Mouse (Mus musculus): ENCODE measurements around the gene Slc34a1.

The Slc34a1 gene

DNA sequence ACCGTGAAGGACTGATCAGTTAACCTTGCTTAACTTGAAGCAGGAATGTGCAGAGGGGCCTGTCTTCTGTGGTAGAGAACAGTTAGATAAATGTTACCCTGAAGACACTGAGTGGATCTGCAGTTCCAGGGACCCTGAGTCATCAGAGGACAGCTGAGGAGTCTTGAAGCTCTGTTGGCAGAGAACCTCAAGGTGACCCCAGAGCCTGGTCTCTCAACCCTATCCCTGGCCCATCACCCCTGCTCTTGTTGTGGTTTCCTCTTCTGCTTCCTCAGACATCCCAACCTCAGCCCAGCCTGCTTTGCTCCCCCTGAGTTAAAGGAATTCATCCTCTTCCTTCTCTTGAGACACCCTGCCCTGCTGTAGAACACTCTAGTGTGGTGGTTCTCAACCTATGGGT, at the start of gene Slc34a1:
TSS of gene Slc34a1 (plus strand) at position 100 of the 400 bp plus-strand sequence.
- no peak for DNase-seq (ENCODE audit: low spot score)

DNA sequence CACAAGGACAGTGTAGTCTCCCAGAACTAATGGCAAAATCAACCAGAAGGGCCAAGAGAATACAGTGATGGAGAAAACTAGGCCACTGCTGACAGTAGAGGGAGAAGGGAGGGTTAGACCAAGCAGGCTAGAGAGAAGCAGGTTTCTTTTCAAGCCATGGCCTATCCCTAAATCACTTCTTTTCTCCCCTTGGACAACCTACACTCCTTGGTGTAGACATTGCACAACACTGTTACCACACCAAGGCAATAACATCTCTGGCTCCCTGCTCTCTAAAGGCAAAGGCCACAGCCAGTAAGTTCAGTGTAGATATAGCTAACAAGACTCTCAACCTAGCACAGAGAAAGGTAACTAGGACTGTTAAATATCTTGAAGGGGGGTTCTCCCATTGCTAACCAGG, 36.8 kb upstream of the Slc34a1 start:
- no peak for DNase-seq (ENCODE audit: low spot score)

DNA sequence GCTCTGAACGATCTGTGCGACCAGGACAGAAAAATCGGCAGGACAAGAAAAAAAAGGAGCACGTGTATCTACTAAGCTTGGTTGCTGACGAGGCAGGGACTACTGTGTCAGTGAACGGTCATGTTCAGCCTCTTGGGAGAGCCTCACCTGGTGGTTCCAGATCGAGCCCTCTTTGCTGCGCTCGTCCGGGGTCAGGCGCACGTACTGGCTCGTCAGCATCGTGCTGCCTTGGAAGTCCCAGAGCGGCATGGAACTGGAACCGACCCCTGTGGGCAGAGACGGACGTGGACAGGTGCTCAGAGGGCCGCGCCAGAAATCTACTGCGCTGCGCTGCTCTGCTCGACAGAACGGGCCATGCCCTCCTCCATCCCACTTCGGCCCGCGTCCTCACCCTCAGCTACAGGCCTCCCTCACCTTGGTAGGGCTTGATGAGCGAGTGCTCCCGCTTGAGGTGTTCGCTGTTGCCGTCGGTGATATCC, 36.0 kb upstream of the Slc34a1 start:
- DNase-seq (ENCODE audit: low spot score) = no peak

DNA sequence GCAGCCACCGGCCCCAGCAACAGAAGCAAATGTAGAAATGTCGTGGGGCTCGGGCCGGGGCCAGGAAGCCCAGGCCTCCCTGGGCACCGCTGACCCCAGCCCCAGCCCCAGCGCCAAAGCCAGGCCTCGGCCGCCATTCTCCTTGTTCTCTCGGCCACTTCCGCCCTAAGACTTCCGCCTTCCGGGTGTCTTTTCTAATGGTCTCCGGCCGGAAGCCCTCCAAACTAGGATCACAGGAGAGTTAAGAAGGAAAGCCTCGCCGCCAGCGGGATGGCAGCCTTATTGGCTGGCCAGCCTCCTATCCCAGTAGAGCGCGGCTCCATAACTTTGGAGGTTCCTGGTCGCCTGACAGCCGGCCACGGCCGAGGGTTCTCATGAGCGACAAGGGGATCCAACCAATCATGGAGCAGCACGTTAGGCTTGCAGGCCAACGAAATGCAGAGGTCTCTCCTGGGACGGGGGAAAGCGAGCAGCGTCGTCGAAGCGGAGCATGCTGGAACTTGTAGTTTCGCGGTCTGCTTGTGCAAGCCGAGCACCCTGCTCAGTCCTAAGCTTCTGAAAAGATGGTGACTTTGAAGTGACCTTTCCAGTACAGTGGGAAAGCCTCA, 35.4 kb upstream of the Slc34a1 start, which contains the start of gene Lman2:
TSS of gene Lman2 (minus strand) at position 331 of the 608 bp plus-strand sequence.
- DNase-seq (ENCODE audit: low spot score) = peak; percentile 91

DNA sequence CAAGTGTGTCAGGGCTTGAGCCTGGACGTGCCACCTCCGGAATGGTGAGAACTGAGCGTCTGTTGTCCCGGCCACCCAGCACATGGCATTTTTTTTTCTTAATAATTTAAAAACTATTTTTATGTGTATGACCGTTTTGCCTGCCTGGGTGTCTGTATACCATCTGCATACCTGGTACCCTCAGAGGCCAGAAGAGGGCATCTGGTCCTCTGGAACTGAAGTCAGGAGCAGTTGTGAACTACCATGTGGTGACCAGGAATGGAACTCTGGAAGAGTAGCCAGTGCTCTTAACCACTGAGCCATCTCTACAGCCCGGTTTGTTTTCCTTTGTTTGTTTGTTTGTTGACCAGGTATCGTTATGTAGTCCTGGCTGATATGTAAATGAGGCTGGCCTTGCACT, 29.6 kb upstream of the Slc34a1 start:
- DNase-seq (ENCODE audit: low spot score) = no peak

DNA sequence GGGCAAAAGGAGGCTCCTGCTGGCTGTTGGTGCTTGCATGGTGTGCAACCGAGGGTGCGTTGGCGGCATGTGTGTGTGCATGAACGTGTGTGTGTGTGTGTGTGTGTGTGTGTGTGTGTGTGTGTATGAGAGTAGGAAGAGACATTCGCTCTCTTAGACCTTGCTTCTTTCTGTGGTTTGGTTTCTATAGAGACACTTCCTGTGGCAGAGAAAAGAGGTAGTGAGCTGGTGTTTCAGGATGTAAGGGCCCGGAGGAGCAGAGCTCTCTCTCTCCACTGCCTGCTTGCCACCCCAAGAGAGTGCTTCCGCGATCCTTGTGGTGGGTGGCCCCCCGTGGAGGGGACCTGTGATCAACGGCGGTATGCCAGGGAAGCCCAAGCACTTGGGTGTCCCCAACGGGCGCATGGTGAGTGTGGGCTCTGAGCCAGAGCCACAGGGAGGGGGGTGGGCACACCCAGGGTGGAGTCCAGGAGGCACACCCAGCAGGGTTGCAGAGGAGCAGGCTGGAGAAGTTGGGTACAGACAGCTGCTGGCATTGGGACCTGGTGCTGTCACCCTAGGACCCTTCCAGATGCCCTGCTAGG, 28.4 kb upstream of the Slc34a1 start, which contains the start of gene Rgs14:
TSS of gene Rgs14 (plus strand) at position 202 of the 584 bp plus-strand sequence.
- DNase-seq (ENCODE audit: low spot score) = no peak

DNA sequence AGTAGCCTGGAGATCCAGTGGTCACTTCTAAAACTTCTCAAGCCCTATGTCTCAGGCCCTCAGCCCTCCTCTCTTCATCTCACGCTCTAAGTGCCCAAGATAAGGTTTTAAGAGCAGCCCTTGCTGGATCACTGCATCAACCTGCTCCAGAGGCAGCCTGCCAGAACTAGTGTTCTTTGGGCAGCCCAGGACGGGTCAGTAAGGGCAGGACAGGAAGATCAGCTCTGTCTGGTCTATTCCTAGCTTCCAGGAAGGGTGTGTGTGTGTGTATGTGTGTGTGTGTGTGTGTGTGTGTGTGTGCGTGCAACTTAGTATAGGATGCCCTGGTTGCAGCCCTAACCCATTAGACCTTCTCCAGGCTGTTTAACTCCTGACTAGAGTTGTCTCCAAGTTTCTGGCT, 27.8 kb upstream of the Slc34a1 start:
- no peak for DNase-seq (ENCODE audit: low spot score)

DNA sequence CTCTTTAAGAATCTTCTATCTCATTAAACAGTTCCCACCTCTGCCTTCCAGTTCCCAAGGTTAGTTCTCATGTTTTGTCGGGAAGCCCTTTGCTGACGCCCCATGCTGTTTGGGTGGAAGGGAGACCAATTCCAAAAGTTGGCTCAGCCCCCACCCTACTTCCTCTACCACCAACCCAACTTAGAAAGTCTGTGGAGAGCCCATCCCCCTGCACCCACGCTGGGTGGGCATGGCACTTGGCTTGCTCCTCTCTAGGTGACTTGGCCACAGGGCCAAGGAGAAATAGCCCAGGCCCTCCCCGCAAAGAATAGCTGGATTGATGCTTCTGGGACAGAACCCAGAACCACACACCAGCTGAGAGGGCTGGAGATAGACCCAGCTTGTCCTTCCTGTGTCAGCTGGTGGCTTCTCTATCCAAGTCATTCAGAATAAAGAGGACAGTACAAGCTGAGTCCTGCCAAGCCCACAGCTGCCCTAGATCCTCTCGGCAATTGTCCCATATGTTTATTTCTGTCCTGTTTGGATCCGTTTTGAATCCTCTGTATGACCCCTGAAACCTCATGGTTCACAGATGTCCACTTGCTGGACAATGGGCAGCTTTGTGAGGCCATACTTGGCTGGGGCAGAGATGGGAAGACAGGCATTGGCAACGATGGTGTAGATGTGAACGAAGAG, 26.8 kb upstream of the Slc34a1 start:
- no peak for DNase-seq (ENCODE audit: low spot score)

DNA sequence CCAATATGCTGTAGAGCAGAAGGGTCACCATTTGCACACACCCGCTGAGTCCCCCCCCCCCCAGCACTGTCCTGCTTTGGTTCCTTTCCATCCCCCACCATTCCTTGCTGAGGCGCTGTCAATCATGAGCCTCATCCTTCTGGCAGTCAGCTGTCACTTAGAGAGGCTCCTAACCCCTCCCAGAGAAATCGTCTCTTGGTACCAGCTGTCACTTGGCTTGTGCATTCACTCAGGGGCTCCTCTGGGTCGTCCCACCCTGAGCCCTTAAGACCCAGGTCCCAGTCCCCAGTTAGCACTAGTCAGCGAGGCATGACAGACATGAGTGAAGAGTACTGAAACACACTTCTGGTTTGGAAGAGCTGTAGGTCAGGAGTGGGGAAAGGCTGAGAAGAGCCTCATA, 26.2 kb upstream of the Slc34a1 start:
- no peak for DNase-seq (ENCODE audit: low spot score)

DNA sequence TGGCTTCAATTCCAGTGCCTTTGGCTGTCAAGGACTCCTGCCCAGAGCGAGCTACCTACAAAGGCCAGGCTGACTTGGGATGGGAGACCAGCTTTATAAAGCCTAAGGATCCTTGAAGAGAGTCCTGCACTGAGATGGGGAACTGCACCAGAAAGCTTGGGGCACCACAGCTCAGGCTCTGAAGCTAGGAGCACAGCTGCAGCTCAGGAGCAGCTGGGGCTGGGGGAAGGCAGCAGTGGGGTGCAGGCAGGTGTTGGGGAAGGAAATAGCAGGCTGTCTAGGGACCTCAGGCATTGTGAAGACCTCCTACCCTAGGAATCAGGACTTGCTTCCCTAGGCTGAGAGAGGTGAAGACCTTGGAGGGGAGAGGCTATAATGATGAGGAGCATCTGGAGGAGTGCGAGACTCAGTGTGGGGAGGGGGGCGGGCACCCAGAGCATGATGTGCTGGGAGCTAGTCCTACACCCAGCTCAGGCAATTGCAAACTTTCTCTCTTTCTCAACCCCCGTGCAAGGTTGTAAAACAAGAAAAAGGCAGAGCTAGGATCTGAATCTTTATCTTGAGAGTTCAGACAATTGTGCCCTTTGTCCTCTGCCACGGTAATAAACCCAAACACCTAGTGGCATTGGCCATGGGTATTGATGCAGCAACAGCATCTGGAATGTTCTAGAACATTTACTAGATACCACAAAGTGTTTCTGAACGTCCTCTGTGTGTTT, 23.6 kb upstream of the Slc34a1 start:
- DNase-seq (ENCODE audit: low spot score) = no peak

DNA sequence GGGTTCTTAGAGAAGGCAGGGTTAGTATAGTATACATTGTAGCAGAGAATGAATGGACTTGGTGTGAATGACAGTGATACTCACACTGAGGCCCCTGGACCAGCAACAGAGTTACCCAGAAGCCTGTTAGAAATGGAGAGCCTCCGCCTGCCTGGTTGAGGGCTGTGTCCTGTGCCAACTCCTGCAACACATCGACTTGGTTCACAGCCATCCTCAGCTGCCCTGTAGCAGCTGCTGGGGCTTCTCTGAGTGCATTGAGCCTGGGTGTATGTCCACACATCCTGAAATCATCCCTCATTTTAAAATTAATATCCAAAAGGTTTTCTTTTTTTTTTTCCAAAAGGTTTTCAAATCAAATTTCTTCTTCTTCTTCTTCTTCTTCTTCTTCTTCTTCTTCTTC, 22.1 kb upstream of the Slc34a1 start:
- no peak for DNase-seq (ENCODE audit: low spot score)

DNA sequence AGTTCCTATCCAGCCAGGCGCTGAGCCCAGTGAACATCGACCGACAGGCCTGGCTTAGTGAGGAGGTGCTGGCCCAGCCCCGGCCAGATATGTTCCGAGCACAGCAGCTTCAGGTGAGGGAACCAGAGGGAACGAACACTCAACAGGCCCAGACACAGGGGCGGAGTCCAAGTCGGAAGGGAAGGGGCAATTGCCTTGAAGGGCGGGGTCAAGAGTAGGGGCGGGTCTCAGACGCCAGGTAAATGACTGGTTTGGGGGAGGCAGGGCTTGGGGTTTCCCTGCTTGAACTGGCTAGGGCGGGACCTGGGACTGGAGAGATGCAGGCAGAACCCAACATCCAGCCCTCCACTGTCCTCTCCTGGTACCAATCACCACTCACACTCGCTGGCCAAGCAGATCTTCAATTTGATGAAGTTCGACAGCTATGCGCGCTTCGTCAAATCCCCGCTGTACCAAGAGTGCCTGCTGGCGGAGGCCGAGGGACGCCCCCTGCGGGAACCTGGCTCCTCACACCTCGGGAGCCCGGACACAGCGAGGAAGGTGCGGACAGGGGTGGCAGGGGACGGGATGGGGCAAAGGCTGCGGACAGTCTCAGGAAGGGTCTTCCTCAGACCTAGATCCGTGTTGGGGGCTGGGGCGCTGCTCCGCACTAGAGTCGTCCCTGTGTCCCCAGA, 18.9 kb upstream of the Slc34a1 start:
- DNase-seq (ENCODE audit: low spot score) = no peak

DNA sequence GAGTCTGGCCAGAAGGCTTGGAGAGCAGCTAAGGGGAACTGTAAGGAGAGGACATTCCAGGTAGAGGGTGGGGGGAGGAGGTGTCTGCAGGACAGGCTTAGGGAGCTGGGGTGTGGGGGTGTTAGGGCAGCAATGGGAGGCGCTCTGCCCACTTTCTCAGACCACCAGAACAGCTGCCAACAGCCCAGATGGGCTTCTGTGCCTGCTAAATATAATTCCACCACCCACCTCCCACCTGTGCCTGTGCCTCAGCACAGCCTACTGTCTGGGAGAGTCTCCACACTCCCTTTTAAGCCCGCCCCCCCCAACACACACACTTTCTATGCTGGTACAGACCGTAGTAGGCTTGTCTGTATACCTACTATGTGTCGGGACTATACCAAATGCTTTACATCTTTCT, 16.2 kb upstream of the Slc34a1 start:
- DNase-seq (ENCODE audit: low spot score) = no peak

DNA sequence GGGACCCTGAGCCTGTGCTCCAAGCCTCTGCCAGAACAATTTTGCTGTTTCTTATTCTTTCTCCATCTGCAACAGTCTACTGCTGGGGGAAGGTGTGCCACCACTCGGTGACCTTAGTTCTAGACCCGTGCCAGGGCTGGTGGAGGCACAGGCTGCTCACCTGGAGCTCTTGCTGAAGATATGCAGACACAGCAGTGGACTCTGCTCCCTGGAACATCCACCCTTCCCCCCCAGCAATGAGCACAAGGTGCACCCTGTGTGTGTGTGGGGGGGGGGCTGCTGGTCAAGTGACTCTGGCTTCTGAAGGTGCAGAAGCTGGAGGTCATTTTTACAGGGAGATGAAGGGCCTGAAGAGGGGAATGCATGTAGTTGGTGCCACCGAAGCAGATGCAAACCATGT, 7.3 kb upstream of the Slc34a1 start:
- DNase-seq (ENCODE audit: low spot score) = no peak

DNA sequence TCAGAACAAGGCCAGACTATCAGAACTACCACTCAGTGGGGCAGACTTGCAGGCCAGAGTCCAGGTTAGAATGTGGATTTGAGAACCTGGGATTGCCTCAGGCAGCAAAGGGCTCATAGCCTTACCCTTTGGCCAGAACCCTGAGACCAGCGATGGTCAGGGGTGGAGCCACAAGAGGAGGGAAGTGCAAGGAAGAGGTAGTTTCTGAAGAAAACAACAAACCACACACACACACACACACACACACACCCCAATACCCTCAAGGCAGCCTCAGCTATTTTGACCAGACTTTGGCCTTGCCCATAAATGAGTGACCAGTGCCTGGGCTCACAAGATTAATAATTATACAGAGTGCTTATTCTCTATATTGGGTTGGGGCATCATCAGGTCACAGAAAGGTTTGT, 6.4 kb upstream of the Slc34a1 start:
- no peak for DNase-seq (ENCODE audit: low spot score)

DNA sequence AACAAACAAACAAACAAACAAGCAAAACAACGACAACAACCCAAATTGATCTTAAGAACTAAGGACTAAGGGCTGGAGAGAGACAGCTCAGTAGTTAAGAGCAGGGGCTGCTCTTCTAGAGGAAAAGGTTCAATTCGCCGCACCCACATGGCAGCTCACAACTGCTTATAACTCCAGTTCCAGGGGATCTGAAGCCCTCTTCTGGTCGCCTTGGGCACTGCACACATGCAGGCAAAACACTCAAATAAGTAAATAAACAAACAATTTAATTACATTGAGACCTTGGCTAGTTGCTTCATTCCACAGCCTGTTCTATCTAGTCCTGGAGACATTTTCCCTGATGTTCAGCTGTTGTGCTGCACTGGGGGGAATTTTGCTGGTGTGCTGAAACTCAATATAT, 5.1 kb upstream of the Slc34a1 start:
- no peak for DNase-seq (ENCODE audit: low spot score)

DNA sequence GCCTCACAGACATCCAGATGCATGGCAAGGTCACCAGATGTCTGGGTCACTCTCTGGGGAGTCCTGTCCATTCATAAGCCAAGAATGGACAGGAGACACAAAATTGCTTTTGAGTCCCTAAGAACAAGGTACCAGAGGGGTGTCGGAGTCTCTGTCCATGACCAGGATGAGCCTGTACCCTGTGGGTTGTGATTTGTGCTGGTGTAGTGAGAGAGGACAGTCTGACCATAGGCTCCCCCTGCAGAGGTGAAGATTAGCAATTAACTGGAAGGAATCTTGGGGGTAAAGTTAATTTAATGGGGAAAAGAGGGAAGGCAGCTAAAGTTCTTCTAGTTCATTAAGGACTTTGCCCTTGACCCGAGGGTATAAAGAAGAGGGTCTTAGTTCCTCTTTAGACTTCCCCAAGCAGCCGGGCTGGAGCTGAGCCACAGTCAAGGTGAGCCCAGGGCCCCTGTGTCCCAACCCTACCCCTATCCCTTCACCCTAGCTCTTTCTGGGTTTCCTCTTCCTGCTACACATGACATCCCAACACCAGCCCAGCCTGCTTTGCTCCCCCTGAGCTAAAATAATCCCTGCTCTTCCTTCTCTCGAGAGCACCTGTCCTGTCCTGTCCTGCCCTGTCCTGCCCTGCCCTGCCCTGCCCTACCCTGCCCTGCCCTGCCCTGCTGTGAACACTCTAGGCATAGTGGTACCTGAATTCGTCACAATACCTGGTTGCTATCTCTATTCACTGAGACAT, 1.5 kb downstream of the Slc34a1 start:
- DNase-seq (ENCODE audit: low spot score) = no peak

DNA sequence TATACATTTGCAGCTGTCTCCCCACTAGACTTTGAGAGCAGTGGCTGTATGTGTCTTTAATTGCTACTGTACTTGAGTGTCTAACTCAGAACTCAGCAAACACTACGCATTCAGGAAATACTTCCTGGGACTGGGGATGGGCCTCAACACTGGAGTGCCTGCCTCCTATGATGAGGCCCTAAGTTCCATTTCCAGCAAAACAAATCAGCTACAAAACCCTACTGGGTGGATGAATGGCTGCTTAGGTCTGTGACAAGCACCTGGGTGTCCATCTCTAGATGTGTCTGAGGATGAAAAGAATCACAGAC, 2.0 kb downstream of the Slc34a1 start:
- no peak for DNase-seq (ENCODE audit: low spot score)

DNA sequence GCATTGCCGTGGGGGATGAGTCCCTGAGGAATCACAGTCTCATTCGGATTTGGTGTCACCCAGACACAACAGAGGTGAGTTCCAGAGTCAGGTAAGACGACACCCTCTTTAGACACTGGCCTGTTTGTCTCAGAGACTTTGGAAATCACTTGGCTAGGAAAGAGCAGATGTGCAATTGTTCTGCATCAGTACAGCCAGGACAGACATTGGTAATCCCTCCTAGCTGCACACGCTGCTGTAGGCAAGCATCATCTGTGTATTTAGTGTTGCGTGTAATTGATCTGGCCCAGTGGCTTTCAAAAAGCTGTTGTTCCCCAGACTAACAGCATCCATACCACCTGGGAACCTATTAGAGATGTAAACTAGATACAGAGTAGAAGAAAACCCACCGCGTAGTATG, 5.3 kb downstream of the Slc34a1 start:
- no peak for DNase-seq (ENCODE audit: low spot score)

DNA sequence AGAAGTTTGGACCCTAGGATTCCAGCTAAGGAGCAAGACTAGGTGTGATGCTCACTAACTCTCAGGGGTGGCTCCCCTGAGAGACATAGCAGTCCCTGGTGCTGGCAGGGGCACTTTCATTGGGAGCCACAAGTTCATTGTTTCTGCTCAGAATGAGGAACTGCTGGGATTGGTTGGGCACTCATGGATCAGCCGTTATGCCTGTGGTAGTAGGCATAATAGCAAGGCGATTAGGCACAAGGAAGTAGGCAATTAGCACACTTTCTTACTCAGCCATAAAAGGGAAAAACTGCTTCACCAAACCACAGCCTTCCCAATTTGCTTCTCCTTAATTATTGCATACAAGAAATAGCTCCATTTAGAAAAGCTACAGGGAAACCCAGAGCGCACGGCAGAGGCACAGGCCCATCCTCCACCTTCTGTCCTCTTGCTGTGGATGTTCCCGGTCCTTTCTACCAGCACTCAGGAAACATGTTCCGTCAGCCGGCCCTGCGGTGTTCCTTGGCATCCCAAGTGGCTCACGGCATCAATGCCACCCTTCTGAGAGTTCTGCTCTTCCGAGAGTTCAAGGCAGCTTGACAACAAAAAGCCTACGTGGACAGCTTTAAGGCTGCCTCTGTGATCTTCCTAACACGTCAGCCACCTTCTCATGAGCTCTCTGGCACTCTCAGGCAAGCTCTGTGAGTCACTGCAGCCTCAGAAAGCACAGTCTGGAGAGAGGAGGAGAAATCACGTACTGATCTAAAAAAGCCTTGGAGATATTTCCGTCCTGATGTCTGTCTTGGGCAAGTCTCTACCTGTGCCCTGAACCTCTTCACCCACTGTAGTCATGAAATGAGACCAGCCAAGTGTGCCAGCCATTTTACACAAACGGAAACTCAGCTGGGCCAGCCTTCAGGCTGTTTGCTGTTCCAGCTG, 6.2 kb downstream of the Slc34a1 start:
- DNase-seq (ENCODE audit: low spot score) = no peak

Data from testis, postnatal 10 days (tissue).